Mouse (Mus musculus) CH12.LX (cell line): ENCODE data around the gene Psme1. TPM values are rescaled to one million over a fixed set of nuclear protein-coding genes. Genes with fewer than 3 reads are reported as not detected.

ENCODE experiments used
- DNase-seq: peaks from one replicate; pipeline ENCODE4 v3.0.0-alpha.2; 2013; ENCODE audit errors: extremely low read depth
- H3K27ac ChIP-seq: 2 replicates; pipeline ENCODE4 v1.5.1; 2012; ENCODE audit warnings: low read depth, mild to moderate bottlenecking, control low read depth, moderate library complexity; ENCODE audit not compliant: insufficient read depth
- H3K27me3 ChIP-seq: replicated peaks from 2 replicates; pipeline ENCODE3; 2012; ENCODE audit warnings: inconsistent platforms
- H3K36me3 ChIP-seq, 2 experiments: replicated peaks in 1 of 2; 2 replicates each; pipeline versions ENCODE3 to v1.6.1; 2012; ENCODE audit warnings: inconsistent platforms in 1 of 2, low read length in 1 of 2, mild to moderate bottlenecking in 1 of 2, mixed read lengths in 1 of 2, moderate library complexity in 1 of 2; ENCODE audit not compliant: control insufficient read depth in 1 of 2, insufficient read depth in 1 of 2
- H3K4me1 ChIP-seq, 2 experiments: 2 replicates each; pipeline ENCODE4 v1.6.1; 2012; ENCODE audit warnings: inconsistent platforms in 1 of 2, moderate library complexity in 1 of 2; ENCODE audit not compliant: insufficient read depth in 2 of 2, control insufficient read depth in 1 of 2
- H3K4me2 ChIP-seq: 2 replicates; pipeline ENCODE4 v1.6.1; 2012; ENCODE audit warnings: low read depth, mild to moderate bottlenecking, control low read depth; ENCODE audit not compliant: poor library complexity, insufficient read depth, severe bottlenecking
- H3K4me3 ChIP-seq, 3 experiments: fragments of 150-350 bp in 1 of 3; sonication (generic) in 1 of 3; replicated peaks in 1 of 3; 2 replicates each; pipeline versions ENCODE3 to v1.5.1; 2011 to 2012; ENCODE audit warnings: low read depth in 2 of 3, low read length in 2 of 3, mild to moderate bottlenecking in 2 of 3, moderate library complexity in 2 of 3, control low read depth in 1 of 3, improper control_type of control experiment in 1 of 3, inconsistent platforms in 1 of 3, mixed read lengths in 1 of 3; ENCODE audit not compliant: poor library complexity in 1 of 3
- H3K79me2 ChIP-seq: replicated peaks from 2 replicates; pipeline ENCODE4 v1.6.1; 2012; ENCODE audit warnings: mild to moderate bottlenecking, moderate library complexity; ENCODE audit not compliant: control insufficient read depth, poor library complexity, insufficient read depth, severe bottlenecking; ENCODE audit errors: extremely low read depth
- H3K9ac ChIP-seq: 2 replicates; pipeline ENCODE4 v1.6.1; 2012; ENCODE audit warnings: low read depth, mild to moderate bottlenecking, control low read depth, moderate library complexity; ENCODE audit not compliant: insufficient read depth
- H3K9me3 ChIP-seq: replicated peaks from 2 replicates; pipeline ENCODE3; 2012; ENCODE audit warnings: low read length, inconsistent platforms, mixed read lengths
- BHLHE40 ChIP-seq: IDR thresholded peaks from 2 replicates; pipeline ENCODE4 v1.6.1; 2011; ENCODE audit warnings: mild to moderate bottlenecking, low read depth, low read length, improper control_type of control experiment
- CHD1 ChIP-seq: IDR thresholded peaks from 2 replicates; pipeline ENCODE4 v1.6.1; 2012; ENCODE audit warnings: low read depth, low read length, improper control_type of control experiment, inconsistent platforms
- ELF1 ChIP-seq: IDR thresholded peaks from 2 replicates; pipeline ENCODE4 v1.6.1; 2014; ENCODE audit warnings: low read depth, mild to moderate bottlenecking, inconsistent platforms, low read length, improper control_type of control experiment
- EP300 ChIP-seq: IDR thresholded peaks from 2 replicates; pipeline ENCODE4 v1.6.1; 2011; ENCODE audit warnings: low read length, improper control_type of control experiment
- ETS1 ChIP-seq: conservative IDR thresholded peaks from 2 replicates; pipeline ENCODE4 v1.6.1; 2012; ENCODE audit warnings: low read depth, mild to moderate bottlenecking, inconsistent platforms, low read length, improper control_type of control experiment, moderate library complexity
- GABPA ChIP-seq: IDR thresholded peaks from 2 replicates; pipeline ENCODE4 v1.6.1; 2012; ENCODE audit warnings: low read depth, low read length, improper control_type of control experiment, inconsistent platforms; ENCODE audit not compliant: insufficient replicate concordance
- IRF4 ChIP-seq: IDR thresholded peaks from 2 replicates; pipeline ENCODE4 v1.6.1; 2014; ENCODE audit warnings: low read depth, mild to moderate bottlenecking, inconsistent platforms, low read length, improper control_type of control experiment
- KAT2A ChIP-seq: IDR thresholded peaks from 2 replicates; pipeline ENCODE4 v1.6.1; 2012; ENCODE audit warnings: low read length, improper control_type of control experiment, inconsistent platforms; ENCODE audit not compliant: insufficient replicate concordance
- MAFK ChIP-seq: IDR thresholded peaks from 2 replicates; pipeline ENCODE4 v1.6.1; 2011; ENCODE audit warnings: low read length, improper control_type of control experiment; ENCODE audit not compliant: insufficient replicate concordance
- MAX ChIP-seq: IDR thresholded peaks from 2 replicates; pipeline ENCODE4 v1.6.1; 2011; ENCODE audit warnings: low read length, improper control_type of control experiment
- MAZ ChIP-seq: IDR thresholded peaks from 2 replicates; pipeline ENCODE4 v1.6.1; 2012; ENCODE audit warnings: low read depth, mild to moderate bottlenecking, inconsistent platforms, low read length, improper control_type of control experiment, moderate library complexity
- MXI1 ChIP-seq: IDR thresholded peaks from 2 replicates; pipeline ENCODE4 v1.6.1; 2011; ENCODE audit warnings: mild to moderate bottlenecking, low read depth, low read length, improper control_type of control experiment
- MYC ChIP-seq: IDR thresholded peaks from 2 replicates; pipeline ENCODE4 v1.6.1; 2011; ENCODE audit warnings: low read depth, mild to moderate bottlenecking, improper control_type of control experiment, low read length
- NELFE ChIP-seq: IDR thresholded peaks from 2 replicates; pipeline ENCODE4 v1.6.1; 2011; ENCODE audit warnings: low read depth, low read length, improper control_type of control experiment
- NRF1 ChIP-seq: IDR thresholded peaks from 2 replicates; pipeline ENCODE4 v1.6.1; 2014; ENCODE audit warnings: low read depth, mild to moderate bottlenecking, inconsistent platforms, low read length, improper control_type of control experiment, moderate library complexity
- POLR2A ChIP-seq: IDR thresholded peaks from 2 replicates; pipeline ENCODE4 v1.6.1; 2011; ENCODE audit warnings: low read depth, mild to moderate bottlenecking, improper control_type of control experiment, low read length
- POLR2AphosphoS2 ChIP-seq: IDR thresholded peaks from 2 replicates; pipeline ENCODE4 v1.6.1; 2011; ENCODE audit warnings: low read depth, low read length, improper control_type of control experiment
- SIN3A ChIP-seq: IDR thresholded peaks from 2 replicates; pipeline ENCODE4 v1.6.1; 2012; ENCODE audit warnings: low read length, improper control_type of control experiment, inconsistent platforms
- ZC3H11A ChIP-seq: IDR thresholded peaks from 2 replicates; pipeline ENCODE4 v1.6.1; 2012; ENCODE audit warnings: low read depth, mild to moderate bottlenecking, inconsistent platforms, low read length, improper control_type of control experiment
- ZNF384 ChIP-seq: IDR thresholded peaks from 2 replicates; pipeline ENCODE4 v1.6.1; 2012; ENCODE audit warnings: low read depth, low read length, improper control_type of control experiment, inconsistent platforms
- dilution Hi-C: fragments of 300-500 bp; cut with MboI; formaldehyde crosslinking; loops from 2 replicates; pipeline ENCODE4 v1.14.3; 2020; ENCODE audit warnings: low sequenced_read_pairs; ENCODE audit not compliant: extremely low pct_unique_long_range_greater_than_20kb, extremely low pct_ligation_motif_present
- in situ Hi-C: fragments of 300-500 bp; cut with MboI; formaldehyde crosslinking; loops from 3 replicates; pipeline ENCODE4 v1.14.3; 2019; ENCODE audit warnings: low sequenced_read_pairs, low pct_ligation_motif_present, low pct_unique_long_range_greater_than_20kb, mixed read lengths
- polyA plus RNA-seq: library from polyadenylated mRNA; unstranded; fragments of >175 nt; gene quantifications from 2 replicates; pipeline ENCODE4 v1.2.1, GENCODE M21; 2012; ENCODE audit warnings: low read depth; ENCODE audit not compliant: insufficient read length
- total RNA-seq, 2 experiments: library from RNA; depleted of rRNA; stranded (reverse); fragments of 300-350 nt in 1 of 2; fragments of >200 nt in 1 of 2; gene quantifications; 2 replicates each; pipeline ENCODE4 v1.2.3; 2012 to 2014

The Psme1 gene
- total and polyA plus RNA-seq, 3 experiments: 335 to 740 (median 377) TPM

- no peaks in the 10 kb centered on the region for H3K27me3 ChIP-seq
- H3K36me3 ChIP-seq: peaks cover 52 to 60% of the 10 kb centered on the region in 2 experiments
- in situ Hi-C loops: no loop called here
- H3K79me2 ChIP-seq: peaks cover 22% of the 10 kb centered on the region
- TF ChIP-seq IRF4 (peak; percentile 76), ETS1 (peak; percentile 56; the same call in 1 of the 2 replicates), EP300 (no peak), BHLHE40 (peak; percentile 94), NRF1 (0 out of 2 replicates have a peak, but pooled peaks have one; percentile 33), POLR2A (no peak), MYC (peak; percentile 57; the same call in 1 of the 2 replicates), MAX (peak; percentile 62; the same call in 1 of the 2 replicates), POLR2AphosphoS2 (peak; percentile 42; the same call in 1 of the 2 replicates), ZNF384 (no peak), MXI1 (peak; percentile 76)
- dilution Hi-C loops: no loop called here
- DNase-seq: peak; percentile 63
- H3K27ac ChIP-seq: peak overlapping the region; percentile 38; the same call in 1 of the 2 replicates
- peak overlapping the region; percentile 97 for H3K9ac ChIP-seq
- peak overlapping the region; percentile 83 to 93 (median 87) for H3K4me3 ChIP-seq
- peaks cover 13 to 54% of the 10 kb centered on the region in 2 experiments for H3K4me1 ChIP-seq
- H3K4me2 ChIP-seq: peak overlapping the region; percentile 92
- no peaks in the 10 kb centered on the region for H3K9me3 ChIP-seq
Observed at GRCm38 (mm10) chr14:55542268-55542667, 35.7 kb upstream of the Psme1 start.

GRCm38 (mm10) chr14:55544334-55544733 lies 33.6 kb upstream of the Psme1 start:
- no peaks in the 10 kb centered on the region for H3K9me3 ChIP-seq

More at GRCm38 (mm10) chr14:55544334-55544733, 33.6 kb upstream of the Psme1 start:
- Histone ChIP-seq H3K9ac (no peak overlapping the region), H3K27me3 (no peaks in the 10 kb centered on the region), H3K36me3 (peaks cover 72 to 80% of the 10 kb centered on the region in 2 experiments), H3K4me1 (peaks cover 11 to 49% of the 10 kb centered on the region in 2 experiments), H3K27ac (no peak overlapping the region), H3K4me3 (no peak overlapping the region), H3K4me2 (no peak overlapping the region), H3K79me2 (peaks cover 22% of the 10 kb centered on the region)
- in situ Hi-C loops (no loop called here), dilution Hi-C loops (no loop called here)
- TF ChIP-seq NELFE (no peak), MAFK (no peak), KAT2A (no peak), SIN3A (no peak), MYC (no peak), MAZ (no peak), ZC3H11A (no peak), ELF1 (no peak), EP300 (no peak), BHLHE40 (no peak), GABPA (no peak), CHD1 (no peak)
- no peak for DNase-seq
